Mouse (Mus musculus) C2C12 (cell line): ENCODE measurements at regions not wholly inside any gene's neighbourhood (a gene's known extent, or its start where the extent isn't known, plus 50 kb on each side); places are given as distances from the start of the nearest gene placed in this dataset.

Experiments used
- CEBPB ChIP-seq: IDR thresholded peaks from one replicate; pipeline ENCODE4 v1.6.1; 2011; ENCODE audit warnings: low read depth, mild to moderate bottlenecking, control low read depth, moderate library complexity
- CTCF ChIP-seq: IDR thresholded peaks from one replicate; pipeline ENCODE4 v1.5.1; 2011; ENCODE audit not compliant: control insufficient read depth, insufficient read depth, insufficient read length

DNA sequence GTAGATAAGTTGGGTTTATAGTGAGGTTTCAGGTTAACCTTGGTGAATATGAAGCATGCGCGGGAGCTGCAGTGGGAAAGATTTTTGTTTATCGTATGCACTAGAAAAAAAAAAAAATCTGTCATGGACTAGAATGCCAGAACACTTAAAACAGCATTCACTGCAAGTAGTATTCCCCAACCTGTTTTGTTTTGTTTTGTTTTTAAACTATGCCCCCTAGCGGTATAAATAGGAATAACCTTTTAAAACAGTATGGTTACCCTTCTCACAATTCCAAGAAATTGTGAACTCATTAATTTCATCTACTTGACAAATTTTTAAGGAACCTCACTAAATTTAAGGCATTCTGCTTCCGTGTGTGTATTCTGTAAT lies 1103.2 kb upstream of the 2610301B20Rik start:
- no peak for TF ChIP-seq CEBPB
- TF ChIP-seq CTCF: no peak
